In the genomic region with DNA sequence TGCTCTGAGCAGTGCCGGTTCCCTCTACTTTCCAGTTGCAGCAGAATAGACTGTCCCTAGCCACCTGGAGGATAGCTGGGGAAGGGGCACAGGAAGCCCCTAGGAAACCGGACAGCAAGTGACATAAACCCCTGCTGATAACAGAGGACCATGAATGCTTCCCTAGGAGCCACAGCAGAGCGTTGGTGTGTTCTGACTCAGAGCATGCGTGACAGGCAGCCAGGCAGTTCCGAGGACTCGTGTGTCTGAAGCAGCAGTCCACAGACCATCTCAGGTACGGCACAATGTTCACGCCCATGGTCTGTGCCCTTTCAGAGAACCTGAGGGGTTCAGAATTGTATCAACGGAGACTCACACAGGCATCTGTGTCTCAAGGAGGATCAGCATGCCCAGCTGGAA, we compare ENCODE assay signal across 27 mouse cellular contexts. TPM values are rescaled to one million over a fixed set of nuclear protein-coding genes. Genes with fewer than 3 reads are reported as not detected.
A peak's percentile ranks its signal among the peaks of the same experiment; 100 is the strongest.
DNase-seq lines count a peak whose midpoint lies in the region; ATAC-seq lines count a peak whose summit lies in the region.
"Had no signal": no experiment of that assay in that cellular context is flagged by ENCODE, and none has a peak within 500 bp of the region (broad histone marks: within the 10 kb centered on the region; RNA-seq: fewer than 3 reads in every experiment).

No protein-coding gene starts in this region.

- no peak overlapping the region for H3K4me2 ChIP-seq in embryonic facial prominence, embryonic 13.5 days
- no peak overlapping the region for H3K4me2 ChIP-seq in kidney, embryonic 14.5 days (replicated peaks; ENCODE audit: low read depth, low read length)
- no peak overlapping the region for H3K4me2 ChIP-seq in limb, embryonic 15.5 days
- H3K4me2 ChIP-seq: forebrain, embryonic 15.5 days; heart, embryonic 15.5 days; hindbrain, embryonic 12.5 days; liver, embryonic 15.5 days; lung, embryonic 14.5 days had no signal

- no peak overlapping the region for H3K9ac ChIP-seq in embryonic facial prominence, embryonic 13.5 days
- H3K9ac ChIP-seq in kidney, embryonic 14.5 days (ENCODE audit: low read depth, low read length) = no peak overlapping the region
- no peak overlapping the region for H3K9ac ChIP-seq in limb, embryonic 15.5 days
- H3K9ac ChIP-seq: forebrain, embryonic 15.5 days; heart, embryonic 15.5 days; hindbrain, embryonic 12.5 days; liver, embryonic 15.5 days; lung, embryonic 14.5 days had no signal

- WGBS in embryonic facial prominence, embryonic 13.5 days = 86% methylated on average over 9 of the region's 9 CpGs
- 87% methylated on average over 9 of the region's 9 CpGs for WGBS in embryonic facial prominence, embryonic 10.5 days
- 87% methylated on average over 9 of the region's 9 CpGs for WGBS in kidney, embryonic 14.5 days
- 81% methylated on average over 9 of the region's 9 CpGs for WGBS in limb, embryonic 15.5 days
- WGBS in limb, embryonic 10.5 days = 90% methylated on average over 9 of the region's 9 CpGs

- H3K36me3 ChIP-seq in embryonic facial prominence, embryonic 13.5 days = peaks cover 73% of the 10 kb centered on the region
- peaks cover 100% of the 10 kb centered on the region for H3K36me3 ChIP-seq in embryonic facial prominence, embryonic 10.5 days (replicated peaks)
- peaks cover 70% of the 10 kb centered on the region for H3K36me3 ChIP-seq in kidney, embryonic 14.5 days (ENCODE audit: control insufficient read depth, insufficient read depth, low read length)
- peaks cover 44% of the 10 kb centered on the region for H3K36me3 ChIP-seq in limb, embryonic 15.5 days
- H3K36me3 ChIP-seq in limb, embryonic 10.5 days = peaks cover 94% of the 10 kb centered on the region
- H3K36me3 ChIP-seq: forebrain, embryonic 15.5 days had no signal

- no peak for ATAC-seq in embryonic facial prominence, embryonic 13.5 days (ENCODE audit: insufficient number of reproducible peaks, insufficient read depth, low FRiP score, low TSS enrichment, low read depth)
- ATAC-seq in kidney, embryonic 14.5 days (ENCODE audit: low FRiP score, low TSS enrichment) = no peak
- no peak for ATAC-seq in limb, embryonic 15.5 days (ENCODE audit: insufficient number of reproducible peaks, low FRiP score, low TSS enrichment, low read depth)
- ATAC-seq: forebrain, embryonic 15.5 days; inflammation-experienced regulatory T-cells, adult 6 months had no signal

- H3K27me3 ChIP-seq in embryonic facial prominence, embryonic 13.5 days = no peaks in the 10 kb centered on the region
- H3K27me3 ChIP-seq in embryonic facial prominence, embryonic 10.5 days (replicated peaks; ENCODE audit: low read depth, poor library complexity, severe bottlenecking) = no peaks in the 10 kb centered on the region
- H3K27me3 ChIP-seq in kidney, embryonic 14.5 days (ENCODE audit: control insufficient read depth, insufficient read depth, low read length) = no peaks in the 10 kb centered on the region
- H3K27me3 ChIP-seq in limb, embryonic 15.5 days = no peaks in the 10 kb centered on the region
- no peaks in the 10 kb centered on the region for H3K27me3 ChIP-seq in limb, embryonic 10.5 days (ENCODE audit: low read depth, poor library complexity, severe bottlenecking)
- H3K27me3 ChIP-seq: forebrain, embryonic 15.5 days; heart, embryonic 15.5 days; hindbrain, embryonic 12.5 days; liver, embryonic 15.5 days had no signal

- H3K27ac ChIP-seq in embryonic facial prominence, embryonic 13.5 days = peak overlapping the region; percentile 2
- H3K27ac ChIP-seq in embryonic facial prominence, embryonic 10.5 days (replicated peaks) = no peak overlapping the region
- H3K27ac ChIP-seq in kidney, embryonic 14.5 days (ENCODE audit: low read depth, low read length) = no peak overlapping the region
- peak overlapping the region; percentile 13; the same call in 1 of the 2 replicates for H3K27ac ChIP-seq in limb, embryonic 15.5 days
- H3K27ac ChIP-seq in limb, embryonic 10.5 days = no peak overlapping the region
- H3K27ac ChIP-seq: forebrain, embryonic 15.5 days; heart, embryonic 10.5 days; heart, embryonic 15.5 days; kidney, postnatal 0 days; liver, embryonic 15.5 days had no signal

- no peak for DNase-seq in embryonic facial prominence, embryonic 10.5 days (ENCODE audit: low spot score)
- peak; percentile 3 for DNase-seq in kidney, adult 9 months
- DNase-seq in limb, embryonic 10.5 days (ENCODE audit: low spot score) = no peak
- DNase-seq in embryo, embryonic 9.5 days (ENCODE audit: extremely low spot score) = no peak
- DNase-seq: adrenal gland, adult 8-10 months; cerebellum, adult 11 months; gastrocnemius, postnatal 10 days; heart, adult 11 months; layer of hippocampus, adult 9-11 months; lung, embryonic 14.5 days; lung, postnatal 14 days; midbrain, embryonic 14.5 days; thymus, postnatal 4 days had no signal

- H3K4me1 ChIP-seq in embryonic facial prominence, embryonic 13.5 days = peaks cover 59% of the 10 kb centered on the region
- H3K4me1 ChIP-seq in embryonic facial prominence, embryonic 10.5 days = peaks cover 6% of the 10 kb centered on the region
- H3K4me1 ChIP-seq in kidney, embryonic 14.5 days (ENCODE audit: control insufficient read depth, insufficient read depth, low read length) = 0 out of 2 replicates have a peak, but pooled peaks cover 5% of the 10 kb centered on the region
- peaks cover 55% of the 10 kb centered on the region for H3K4me1 ChIP-seq in limb, embryonic 15.5 days
- no peaks in the 10 kb centered on the region for H3K4me1 ChIP-seq in limb, embryonic 10.5 days

- H3K4me3 ChIP-seq in embryonic facial prominence, embryonic 13.5 days = no peak overlapping the region
- no peak overlapping the region for H3K4me3 ChIP-seq in embryonic facial prominence, embryonic 10.5 days
- no peak overlapping the region for H3K4me3 ChIP-seq in kidney, embryonic 14.5 days (ENCODE audit: low read length)
- no peak overlapping the region for H3K4me3 ChIP-seq in limb, embryonic 15.5 days
- no peak overlapping the region for H3K4me3 ChIP-seq in limb, embryonic 10.5 days
- H3K4me3 ChIP-seq: forebrain, embryonic 10.5 days; forebrain, embryonic 15.5 days; heart, embryonic 10.5 days; heart, embryonic 15.5 days; hindbrain, embryonic 12.5 days; liver, embryonic 15.5 days had no signal

- no peaks in the 10 kb centered on the region for H3K9me3 ChIP-seq in embryonic facial prominence, embryonic 13.5 days
- no peaks in the 10 kb centered on the region for H3K9me3 ChIP-seq in embryonic facial prominence, embryonic 10.5 days
- no peaks in the 10 kb centered on the region for H3K9me3 ChIP-seq in kidney, embryonic 14.5 days (ENCODE audit: control insufficient read depth, low read length)
- H3K9me3 ChIP-seq in limb, embryonic 15.5 days = no peaks in the 10 kb centered on the region
- H3K9me3 ChIP-seq in limb, embryonic 10.5 days (replicated peaks) = no peaks in the 10 kb centered on the region
- H3K9me3 ChIP-seq: forebrain, embryonic 10.5 days; forebrain, embryonic 15.5 days; G1E; heart, embryonic 10.5 days; heart, embryonic 15.5 days; hindbrain, embryonic 12.5 days; liver, embryonic 15.5 days had no signal

RNA-seq across cellular contexts. Expression of gene Aagab, which starts 46.1 kb away (rescaled TPM):
- polyA plus RNA-seq in embryonic facial prominence, embryonic 13.5 days (2015; fragmentation: Nextera tagmentation; extraction: Ambion mirVana) = 28.0 and 28.9 TPM in 2 replicates
- 37.4 and 38.4 TPM in 2 replicates for polyA plus RNA-seq in embryonic facial prominence, embryonic 10.5 days (2016; fragmentation: Nextera tagmentation; extraction: Ambion mirVana)
- 18.9 and 31.1 TPM in 2 replicates for polyA plus RNA-seq in kidney, embryonic 14.5 days (2014; fragmentation: Nextera tagmentation; extraction: Ambion mirVana)
- 25.7 and 30.5 TPM in 2 replicates for polyA plus RNA-seq in limb, embryonic 15.5 days (2015; fragmentation: Nextera tagmentation; extraction: Ambion mirVana)
- polyA plus RNA-seq in limb, embryonic 10.5 days (2016; fragmentation: Nextera tagmentation; extraction: Ambion mirVana) = 36.8 and 45.4 TPM in 2 replicates

RNA-seq across cellular contexts. Expression of gene Iqch, which starts 46.2 kb away (rescaled TPM):
- 0.10 TPM in 1 of 2 replicates, not detected in the other for polyA plus RNA-seq in embryonic facial prominence, embryonic 13.5 days (2015; fragmentation: Nextera tagmentation; extraction: Ambion mirVana)
- polyA plus RNA-seq in embryonic facial prominence, embryonic 10.5 days (2016; fragmentation: Nextera tagmentation; extraction: Ambion mirVana) = 0.09 TPM in 1 of 2 replicates, not detected in the other
- 0.09 TPM in 1 of 2 replicates, not detected in the other for polyA plus RNA-seq in kidney, embryonic 14.5 days (2014; fragmentation: Nextera tagmentation; extraction: Ambion mirVana)
- 0.06 and 0.13 TPM in 2 replicates for polyA plus RNA-seq in limb, embryonic 15.5 days (2015; fragmentation: Nextera tagmentation; extraction: Ambion mirVana)
- polyA plus RNA-seq in limb, embryonic 10.5 days (2016; fragmentation: Nextera tagmentation; extraction: Ambion mirVana) = 0.16 and 0.18 TPM in 2 replicates
- polyA plus RNA-seq: embryonic facial prominence, embryonic 11.5 days; G1E; heart, embryonic 10.5 days; inflammation-experienced regulatory T-cells, adult 6 months; large intestine, adult 2 months; liver, embryonic 15.5 days had no signal

Comparison
In these comparisons a context has a peak if more than half of its experiments do, and no peak if none do; other contexts are left out.
1. H3K27ac ChIP-seq: peak in embryonic facial prominence, embryonic 13.5 days (single experiment) and limb, embryonic 15.5 days (single experiment); none in embryonic facial prominence, embryonic 10.5 days (single experiment), kidney, embryonic 14.5 days (single experiment) and limb, embryonic 10.5 days (single experiment).